Mouse (Mus musculus): ENCODE measurements around the gene Rgs2.

DNA sequence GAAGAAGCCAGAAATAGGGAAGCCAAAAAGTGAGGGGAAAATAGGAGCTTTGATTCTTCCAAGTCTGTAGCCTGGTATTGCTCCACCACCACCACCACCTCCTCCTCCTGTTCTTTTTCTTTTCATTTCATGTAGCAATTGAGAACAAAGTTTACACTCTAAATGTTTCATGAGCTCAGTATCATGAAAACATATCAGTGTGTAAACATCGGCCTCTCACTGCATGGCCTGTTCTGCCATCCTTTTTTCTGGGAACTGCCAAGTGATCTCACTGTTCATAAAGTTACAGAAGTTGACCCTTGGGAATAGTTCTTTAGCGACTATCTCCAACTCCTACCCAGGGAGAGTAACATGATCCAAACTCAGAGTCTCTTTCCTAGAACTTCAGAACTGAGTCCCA lies 51.1 kb downstream of the Rgs2 start:
- no peak for TF ChIP-seq CTCF (conservative IDR thresholded peaks at IDR 0.05; ENCODE audit: insufficient read depth, insufficient read length, low read depth, low read length)
- no peak for TF ChIP-seq POLR2A (IDR thresholded peaks at IDR 0.05; ENCODE audit: low read depth, low read length)

Data from kidney, adult 2 months (tissue).